ENCODE assay signal across 14 mouse cellular contexts in the genomic region with DNA sequence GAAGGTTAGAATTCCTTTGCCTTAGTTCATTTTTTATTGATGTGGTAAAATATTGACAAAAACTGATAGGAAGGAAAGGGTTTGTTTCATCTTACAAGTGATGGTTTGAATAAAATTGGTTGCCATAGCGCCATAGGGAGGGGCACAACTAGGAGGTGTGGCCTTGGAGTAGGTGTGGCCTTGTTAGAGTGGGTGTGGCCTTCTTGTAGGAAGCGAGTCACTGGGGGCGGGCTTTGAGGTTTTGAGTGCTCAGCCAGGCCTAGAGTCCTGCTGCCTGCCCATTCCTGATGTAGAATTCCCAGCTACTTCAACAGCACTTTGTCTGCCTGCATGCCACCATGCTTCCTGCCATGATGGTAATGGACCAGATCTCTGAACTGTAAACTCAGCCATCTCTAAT.
"Had no signal": no experiment of that assay in that cellular context is flagged by ENCODE, and none has a peak within 500 bp of the region (broad histone marks: within the 10 kb centered on the region; RNA-seq: fewer than 3 reads in every experiment).

No protein-coding gene starts in this region.

- ATAC-seq: liver, postnatal 0 days had no signal

- H3K9me3 ChIP-seq: limb, embryonic 12.5 days; liver, embryonic 13.5 days; lung, embryonic 15.5 days; midbrain, embryonic 12.5 days had no signal

- H3K4me1 ChIP-seq: limb, embryonic 12.5 days; liver, embryonic 13.5 days; lung, embryonic 15.5 days; midbrain, embryonic 12.5 days had no signal

- H3K27ac ChIP-seq: layer of hippocampus, adult 2 months; limb, embryonic 12.5 days; liver, embryonic 13.5 days; lung, embryonic 15.5 days; macrophage; midbrain, embryonic 12.5 days had no signal

- H3K9ac ChIP-seq: limb, embryonic 12.5 days; liver, embryonic 13.5 days; liver, postnatal 0 days; lung, embryonic 15.5 days; midbrain, embryonic 12.5 days had no signal

- DNase-seq: kidney, postnatal 10 days; kidney, postnatal 4 days; liver; liver, embryonic 13.5 days; liver, postnatal 0 days; lung, postnatal 14 days; right cerebral cortex, adult 18-20 months; right cerebral cortex, postnatal 25 days; thymus, postnatal 14 days had no signal

- H3K36me3 ChIP-seq: limb, embryonic 12.5 days; liver, embryonic 13.5 days; lung, embryonic 15.5 days; midbrain, embryonic 12.5 days had no signal

- H3K4me3 ChIP-seq: layer of hippocampus, adult 2 months; limb, embryonic 12.5 days; liver, embryonic 13.5 days; lung, embryonic 15.5 days; midbrain, embryonic 12.5 days had no signal

- H3K27me3 ChIP-seq: limb, embryonic 12.5 days; liver, embryonic 13.5 days; lung, embryonic 15.5 days; midbrain, embryonic 12.5 days had no signal

- H3K4me2 ChIP-seq: limb, embryonic 12.5 days; liver, embryonic 13.5 days; lung, embryonic 15.5 days; midbrain, embryonic 12.5 days had no signal
